Mouse (Mus musculus) gastrocnemius, adult 8-10 months (tissue): ENCODE data around the gene Mst1. TPM values are rescaled to one million over a fixed set of nuclear protein-coding genes. Genes with fewer than 3 reads are reported as not detected.

ENCODE experiments used
- DNase-seq, 2 experiments: peaks; one replicate each; pipeline ENCODE4 v3.0.0; 2022; ENCODE audit warnings: low spot score in 2 of 2
- microRNA-seq: library from miRNA; unstranded; fragments of <30 nt; microRNA quantifications from one replicate; pipeline ENCODE4 v1.2.0, GENCODE M21; 2022
- total RNA-seq, 4 experiments: library from RNA; stranded (reverse); gene quantifications; 2 replicates each; pipeline ENCODE4 v1.2.4; 2022

Mst1 gene
- total RNA-seq, 4 experiments from 2014 or later, result 0.40 TPM; not detected in 3

DNA sequence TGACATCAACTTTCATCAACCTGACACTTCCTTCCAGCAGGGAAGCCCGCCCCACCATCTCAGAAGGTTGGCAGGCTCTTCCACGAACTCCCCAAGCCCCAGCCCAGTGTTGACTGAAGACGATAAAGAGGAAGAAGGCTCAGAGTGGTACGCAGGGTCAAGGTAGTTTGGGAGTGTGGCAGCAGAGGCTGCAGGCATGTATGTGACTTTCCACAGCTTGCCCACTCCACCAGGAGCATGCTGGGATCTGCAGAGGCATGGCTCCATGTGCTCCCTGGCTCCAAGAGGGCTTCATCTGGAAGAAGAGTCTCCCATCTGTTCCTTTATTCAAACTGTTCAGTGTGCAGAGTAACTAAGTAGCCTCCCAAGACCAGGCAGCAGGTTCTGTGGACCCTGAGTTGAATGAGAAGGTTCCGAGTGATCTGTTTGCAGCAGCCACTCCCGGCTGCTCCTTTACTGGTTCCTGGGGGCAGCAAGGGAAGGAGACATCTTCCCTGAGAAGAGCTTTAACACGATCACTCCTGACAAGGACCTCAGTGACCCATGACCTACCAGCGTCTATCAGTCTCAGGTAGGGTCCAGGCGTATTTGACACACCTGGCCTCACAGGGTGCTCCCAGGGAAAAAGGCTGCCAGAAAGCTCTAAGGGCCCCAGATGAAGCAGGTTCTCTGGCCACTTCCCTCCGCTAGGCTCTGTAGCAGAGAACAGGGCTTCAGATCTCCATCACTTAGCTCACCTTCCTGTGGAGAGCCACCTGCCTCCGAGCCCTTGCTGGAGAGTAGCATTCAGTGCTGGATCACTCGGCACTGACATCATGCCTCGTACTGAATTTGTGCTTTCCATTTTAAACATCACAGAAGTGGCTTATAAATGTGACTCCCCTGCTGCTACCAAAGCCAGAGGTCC is 49.1 kb downstream of the Mst1 start:
- no peak for DNase-seq

GRCm38 (mm10) chr9:108131502-108131901 is 51.3 kb downstream of the Mst1 start:
- no peak for DNase-seq

DNA sequence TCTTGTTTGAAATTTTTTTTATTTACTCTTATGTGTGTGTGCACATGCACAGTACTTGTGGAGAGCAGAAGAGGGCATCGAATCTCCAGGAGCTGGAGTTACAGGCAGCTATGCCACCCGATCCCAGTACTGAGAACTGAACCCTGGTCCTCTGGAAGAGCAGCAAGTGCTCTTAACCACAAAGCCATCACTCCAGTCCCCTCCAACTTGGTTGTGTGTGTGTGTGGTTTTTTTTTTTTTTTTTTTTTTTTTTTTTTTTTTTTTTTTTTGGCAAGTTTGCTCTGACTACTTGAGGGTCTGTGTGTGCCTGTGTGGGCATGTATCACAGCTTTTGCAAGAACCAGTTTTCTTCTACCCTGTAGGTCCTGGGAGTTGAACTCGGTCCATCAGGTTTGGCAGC is 52.1 kb downstream of the Mst1 start:
- DNase-seq, result no peak

DNA sequence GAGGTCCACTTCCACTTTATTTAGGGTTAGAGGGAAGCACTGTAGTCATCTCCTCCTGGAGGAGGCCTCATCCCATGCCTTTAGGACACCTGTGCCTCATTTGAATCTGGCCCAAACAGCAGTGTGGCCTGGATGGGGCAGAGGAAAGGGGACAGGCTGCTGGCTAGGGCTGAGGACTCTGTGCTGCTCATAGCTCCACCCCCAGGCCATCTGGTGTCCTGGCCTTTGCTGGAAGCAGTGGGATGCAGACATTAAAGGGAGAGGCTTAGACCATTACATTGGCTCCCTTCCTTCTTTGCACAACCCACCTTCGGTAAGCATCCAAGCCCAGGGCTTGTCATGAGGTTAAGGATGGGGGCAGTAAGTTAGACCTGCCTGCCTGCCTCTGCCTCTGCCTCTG is 53.2 kb downstream of the Mst1 start:
- DNase-seq, result no peak

Small RNA genes lying within 50 kb of the gene (microRNA-seq; reads per million reads assigned to microRNA genes)
- gene Gm47303 (not detected), gene Mir7088 (not detected)

Other genes with a start within 250 kb of the Mst1 start
- gene Rbm6, start 207.2 kb upstream of the Mst1 start, total RNA-seq, result 10 to 100 TPM; 17.3 to 20.0 (median 18.0) TPM
- gene Mon1a, start 192.3 kb upstream of the Mst1 start, total RNA-seq, result 10 to 100 TPM; 10.8 to 14.7 (median 11.9) TPM
- gene Mst1r, start 173.6 kb upstream of the Mst1 start, total RNA-seq, result 1 to 10 TPM in 1 of 4 experiments, under 1 TPM in 3; 0.43 to 1.4 (median 0.82) TPM
- not detected for gene Actl11, start 152.0 kb upstream of the Mst1 start, total RNA-seq
- under 1 TPM; 0.20 to 0.46 (median 0.35) TPM for gene Camkv, start 144.8 kb upstream of the Mst1 start, total RNA-seq
- 1 to 10 TPM in 1 of 4 experiments, under 1 TPM in 3; 0.47 to 1.6 (median 0.57) TPM for gene Traip, start 130.3 kb upstream of the Mst1 start, total RNA-seq
- 1 to 10 TPM; 2.2 to 2.7 (median 2.5) TPM for gene Uba7, start 104.9 kb upstream of the Mst1 start, total RNA-seq
- gene Gm20661, start 97.4 kb upstream of the Mst1 start, total RNA-seq, result not detected
- 1 to 10 TPM; 1.3 to 2.5 (median 2.0) TPM for gene Inka1, start 94.6 kb upstream of the Mst1 start, total RNA-seq
- not detected for gene Cdhr4, start 87.9 kb upstream of the Mst1 start, total RNA-seq
- 1 to 10 TPM in 3 of 4 experiments, not detected in 1; 1.3 to 1.9 (median 1.3) TPM for gene Gm20662, start 84.1 kb upstream of the Mst1 start, total RNA-seq
- gene Ip6k1, start 77.9 kb upstream of the Mst1 start, total RNA-seq, result 10 to 100 TPM; 19.7 to 22.9 (median 21.3) TPM
- 1 to 10 TPM; 4.3 to 6.2 (median 4.8) TPM for gene Gmppb, start 31.2 kb upstream of the Mst1 start, total RNA-seq
- gene Amigo3, start 27.3 kb upstream of the Mst1 start, total RNA-seq, result 1 to 10 TPM in 3 of 4 experiments, under 1 TPM in 1; 0.80 to 2.2 (median 1.5) TPM
- 100 to 1,000 TPM; 137 to 185 (median 161) TPM for gene Rnf123, start 2.9 kb downstream of the Mst1 start, total RNA-seq
- gene Apeh, start 14.2 kb downstream of the Mst1 start, total RNA-seq, result 10 to 100 TPM; 29.4 to 43.5 (median 33.6) TPM
- gene Bsn, start 109.9 kb downstream of the Mst1 start, total RNA-seq, result under 1 TPM; 0.02 to 0.07 (median 0.04) TPM
- 100 to 1,000 TPM; 159 to 203 (median 172) TPM for gene Dag1, start 183.5 kb downstream of the Mst1 start, total RNA-seq
- 10 to 100 TPM in 3 of 4 experiments, 1 to 10 TPM in 1; 8.0 to 13.5 (median 12.4) TPM for gene Nicn1, start 210.0 kb downstream of the Mst1 start, total RNA-seq
- gene Amt, start 216.4 kb downstream of the Mst1 start, total RNA-seq, result 1 to 10 TPM in 1 of 4 experiments, under 1 TPM in 3; 0.32 to 1.3 (median 0.54) TPM
- gene Rhoa, start 225.7 kb downstream of the Mst1 start, total RNA-seq, result 100 to 1,000 TPM in 2 of 4 experiments, 10 to 100 TPM in 2; 87.6 to 104 (median 99.6) TPM
- gene Tcta, start 225.7 kb downstream of the Mst1 start, total RNA-seq, result 10 to 100 TPM; 30.8 to 37.3 (median 34.3) TPM